Mouse (Mus musculus) c-Kit-positive CD71-positive TER-119-positive erythroid progenitor cells, embryonic 14.5 days (primary cell): Measurements from ENCODE around the gene Kdm3a.

Experiments used
- DNase-seq: peaks from one replicate; pipeline ENCODE4 v3.0.0-alpha.2; 2013; ENCODE audit warnings: low spot score

Kdm3a gene

DNA sequence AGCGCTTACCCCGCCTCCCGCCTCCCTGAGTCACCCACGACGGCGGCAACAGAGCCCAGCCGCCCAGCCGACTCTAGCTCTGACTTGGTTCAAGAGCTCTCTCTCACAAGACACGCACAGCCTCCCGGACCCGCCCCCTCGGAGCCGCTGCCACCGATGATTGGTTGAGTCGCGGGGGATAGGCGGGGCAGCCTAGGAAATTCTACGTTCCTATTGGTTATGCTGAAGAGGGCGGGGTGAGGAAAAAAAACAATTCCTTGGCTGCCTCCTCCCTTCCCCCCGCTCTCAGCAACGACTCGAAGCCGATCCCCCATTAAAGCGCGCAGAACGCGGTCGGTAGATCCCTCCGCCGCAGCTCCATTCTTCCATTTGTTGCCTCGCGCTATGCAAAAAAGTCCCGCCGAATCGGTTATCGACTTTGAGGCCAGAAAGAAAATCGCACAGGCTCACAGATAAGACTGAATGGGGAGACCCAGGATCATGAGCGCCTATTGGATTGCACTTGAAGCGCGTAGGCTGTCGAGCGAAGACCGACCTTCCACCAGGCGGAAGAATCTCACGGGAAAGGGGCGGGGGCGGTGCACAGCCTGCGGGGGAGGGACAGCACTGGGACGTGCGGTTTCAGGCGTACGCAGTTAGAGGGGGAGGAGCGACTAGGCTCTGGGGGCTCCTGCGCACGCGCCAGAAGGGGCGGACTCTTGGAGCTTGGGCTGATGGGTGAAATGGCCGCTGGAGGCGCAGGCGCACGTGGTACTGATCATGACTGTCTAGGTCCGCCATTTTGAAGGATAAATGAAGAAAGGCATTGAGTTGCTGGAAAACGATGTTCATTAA lies at the start of gene Kdm3a:
Gene Kdm3a, minus strand, starts transcription at position 162 of the 834 bp plus-strand sequence.
- DNase-seq: peak; percentile 98

GRCm38 (mm10) chr6:71678891-71679290 lies 46.1 kb upstream of the Kdm3a start:
- no peak for DNase-seq

GRCm38 (mm10) chr6:71673166-71673565 lies 40.4 kb upstream of the Kdm3a start:
- peak; percentile 51 for DNase-seq

GRCm38 (mm10) chr6:71664511-71664910 lies 31.7 kb upstream of the Kdm3a start:
- DNase-seq: no peak

GRCm38 (mm10) chr6:71658290-71658689 lies 25.5 kb upstream of the Kdm3a start:
- peak; percentile 55 for DNase-seq

DNA sequence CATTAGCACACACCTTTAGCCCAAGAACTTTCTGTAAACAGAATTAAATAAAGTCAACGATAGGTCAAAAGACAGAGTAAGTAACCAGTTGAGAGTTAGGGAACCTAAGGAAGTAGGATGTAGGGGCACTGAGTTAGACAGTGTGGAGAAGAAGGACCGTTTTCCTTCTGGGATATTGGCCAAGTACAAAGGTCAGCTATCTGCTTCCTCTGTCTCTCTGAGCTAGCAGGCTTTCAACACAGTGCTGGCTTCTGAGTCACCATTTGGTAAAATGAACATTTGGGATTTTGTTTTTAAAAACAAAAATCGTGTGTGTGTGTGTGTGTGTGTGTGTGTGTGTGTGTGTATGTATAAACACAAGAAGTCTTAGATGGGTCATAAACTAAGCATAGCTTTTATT lies 23.0 kb upstream of the Kdm3a start:
- no peak for DNase-seq

- DNase-seq: no peak
Measured at GRCm38 (mm10) chr6:71651868-71652267, 19.1 kb upstream of the Kdm3a start.

GRCm38 (mm10) chr6:71632486-71632828 lies 333 bp downstream of the Kdm3a start:
- DNase-seq: no peak

DNA sequence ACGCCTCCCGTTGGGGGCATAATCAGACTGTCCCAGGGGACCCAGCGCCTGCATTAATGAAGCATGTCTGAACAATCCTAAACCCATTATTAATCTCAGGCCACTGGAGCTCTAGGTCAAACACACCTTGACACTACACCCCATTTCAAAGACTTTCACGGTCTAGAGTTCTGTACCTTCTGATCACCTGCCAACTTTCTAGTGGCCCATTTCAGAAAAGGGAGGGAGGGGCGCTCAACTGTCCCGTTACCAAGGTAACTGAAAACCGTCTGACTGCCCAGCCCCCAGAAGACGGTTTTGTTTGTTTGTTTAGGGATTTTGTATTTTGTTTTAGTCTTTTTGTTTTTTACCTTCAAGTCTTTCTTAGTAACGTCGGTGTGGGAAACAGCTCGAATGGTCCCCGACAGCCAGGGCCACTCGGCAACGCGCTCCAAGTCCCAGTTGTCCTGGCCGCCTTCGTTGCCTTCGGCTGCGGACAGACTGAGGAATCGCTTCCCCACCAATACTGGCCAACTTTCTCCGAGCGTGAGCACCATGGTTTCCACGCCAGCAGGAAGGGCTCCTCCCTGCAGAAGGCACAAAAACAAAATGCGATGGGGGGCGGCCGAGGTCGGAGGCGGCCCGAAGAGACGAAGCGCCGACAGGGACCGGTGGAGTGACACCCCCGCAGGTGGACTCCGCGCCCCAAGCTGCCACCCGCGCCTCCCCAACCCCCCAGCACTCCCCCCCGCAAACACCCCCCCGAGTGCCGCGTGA lies 906 bp downstream of the Kdm3a start:
- DNase-seq: no peak

GRCm38 (mm10) chr6:71631196-71631595 lies 1.6 kb downstream of the Kdm3a start:
- no peak for DNase-seq

DNA sequence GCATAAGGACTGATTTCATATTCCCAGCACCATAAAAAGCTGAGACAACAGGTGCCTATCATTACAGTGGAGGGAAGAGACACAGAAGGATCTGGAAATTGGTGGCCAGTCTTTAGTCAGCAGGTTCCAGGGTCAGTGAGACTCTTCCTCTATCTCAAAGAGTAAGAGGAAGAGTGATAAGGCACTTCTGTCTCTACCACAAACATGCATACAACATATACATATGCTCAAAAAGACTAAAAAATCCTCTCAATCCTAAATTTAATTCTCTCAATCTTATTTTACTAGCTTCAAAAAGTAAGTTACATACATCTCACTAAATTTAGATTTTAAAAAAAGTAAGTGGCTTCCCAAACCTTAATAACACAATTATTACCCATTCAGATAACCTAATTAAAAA lies 5.5 kb downstream of the Kdm3a start:
- no peak for DNase-seq

GRCm38 (mm10) chr6:71625984-71626383 lies 6.8 kb downstream of the Kdm3a start:
- no peak for DNase-seq

DNA sequence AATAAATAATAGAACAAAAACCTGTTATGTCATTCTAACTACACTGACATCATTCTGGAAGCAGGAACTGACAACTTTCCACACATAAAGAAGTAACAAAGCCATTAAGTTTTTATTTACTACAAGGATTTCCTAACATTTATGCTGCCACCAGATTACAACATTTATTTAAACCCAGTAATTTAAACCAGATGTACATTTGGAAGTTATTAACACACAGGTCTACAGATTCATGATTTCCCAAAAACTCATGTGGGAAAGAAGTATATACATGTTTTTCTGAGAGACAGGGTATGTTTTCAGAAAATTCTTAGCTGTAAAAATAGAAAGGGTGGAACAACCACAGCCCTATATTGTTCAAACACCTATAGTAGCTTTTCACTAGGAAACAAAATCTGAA lies 8.1 kb downstream of the Kdm3a start:
- no peak for DNase-seq

DNA sequence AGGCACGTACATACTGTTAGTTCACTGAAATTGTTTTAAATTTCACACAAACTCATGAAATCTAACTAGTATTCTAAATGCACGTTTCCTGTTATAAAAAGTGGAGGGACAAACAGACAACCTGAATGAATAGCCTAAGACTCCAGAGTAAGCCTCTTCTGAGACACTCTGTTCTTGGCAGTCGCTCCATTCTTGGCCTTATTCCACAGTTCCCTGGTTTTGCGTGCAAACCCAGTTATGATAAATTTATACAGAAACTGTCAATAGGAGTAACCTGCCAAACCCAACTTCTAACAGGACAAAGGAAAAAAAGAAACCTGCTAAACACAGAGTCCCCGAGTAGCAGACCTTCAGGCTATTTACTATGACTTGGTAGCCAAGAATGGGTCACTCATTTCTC lies 10.8 kb downstream of the Kdm3a start:
- no peak for DNase-seq

DNA sequence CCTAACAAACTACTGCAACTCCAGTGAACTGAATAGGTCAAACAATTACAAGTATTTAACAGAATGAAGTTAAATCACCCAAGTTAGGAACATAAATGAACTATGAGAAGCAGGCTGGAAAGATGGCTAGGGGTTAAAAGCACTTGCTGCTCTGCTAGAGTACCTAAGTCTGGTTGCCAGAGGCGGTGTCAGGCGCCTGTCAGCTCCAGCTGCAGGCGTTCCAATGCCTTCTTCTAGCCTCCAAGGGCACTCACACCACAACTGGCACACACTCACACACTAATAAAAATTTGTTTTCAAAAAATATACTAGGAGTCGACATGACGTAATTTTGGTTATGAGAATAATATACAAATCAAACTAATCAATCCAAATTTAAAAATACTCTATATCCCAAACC lies 11.2 kb downstream of the Kdm3a start:
- DNase-seq: no peak

DNA sequence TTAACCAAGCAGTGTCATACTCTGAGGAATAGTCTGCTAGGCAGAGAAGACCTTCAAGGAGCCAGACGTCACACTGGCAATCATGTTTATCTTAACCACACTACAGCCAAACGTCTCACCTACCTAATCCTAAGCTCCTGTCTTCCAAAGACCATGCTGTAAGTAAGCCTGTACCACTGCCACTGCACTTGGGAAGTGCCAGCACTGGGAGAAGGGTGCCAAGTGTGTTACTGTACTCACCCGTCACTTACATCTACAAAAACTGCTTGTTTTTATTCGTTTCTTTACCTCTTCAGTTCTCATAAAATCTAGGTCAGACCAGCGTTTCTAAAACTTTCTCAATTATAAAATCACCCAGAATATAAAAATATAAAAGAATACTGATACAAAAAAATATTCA lies 15.8 kb downstream of the Kdm3a start:
- no peak for DNase-seq

GRCm38 (mm10) chr6:71613225-71613624 lies 19.6 kb downstream of the Kdm3a start:
- DNase-seq: no peak

DNA sequence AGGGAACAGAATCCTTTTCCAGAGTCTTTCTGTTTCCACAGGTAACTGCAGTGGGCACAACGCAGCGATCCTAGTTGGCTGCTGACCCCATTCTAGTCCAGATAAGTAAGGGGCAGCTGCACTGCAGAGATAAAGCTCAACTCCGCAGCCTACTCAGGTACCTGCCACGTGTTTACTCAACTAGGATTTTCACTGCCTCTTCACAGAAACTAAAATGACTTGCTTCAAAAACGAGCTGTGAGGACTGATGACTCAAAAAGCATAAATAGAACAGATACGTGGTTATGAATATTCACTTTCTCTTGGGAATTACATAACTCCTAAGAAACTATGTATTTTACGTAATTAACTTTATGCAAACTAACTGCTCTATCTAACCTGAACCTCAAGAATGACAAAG lies 22.8 kb downstream of the Kdm3a start:
- peak; percentile 53 for DNase-seq

DNA sequence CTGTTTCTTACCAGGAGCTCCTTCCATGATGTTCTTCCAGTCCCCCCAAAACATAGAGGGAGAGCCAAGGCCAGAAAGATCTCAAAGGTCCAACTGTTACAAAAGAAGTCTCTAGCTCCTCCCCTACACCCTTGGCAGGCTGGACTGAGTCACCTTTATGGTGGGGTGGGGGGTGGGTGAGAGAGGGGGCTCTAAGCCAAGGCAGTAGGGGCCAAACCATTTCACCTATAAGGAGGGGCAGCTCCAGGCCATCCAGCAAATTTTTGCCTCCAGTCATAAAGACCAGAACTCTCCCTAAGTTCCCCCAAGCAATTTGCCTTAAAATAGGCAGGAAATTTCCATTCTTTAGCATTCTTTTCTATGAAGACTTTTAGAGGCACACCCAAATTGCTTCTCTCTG lies 23.8 kb downstream of the Kdm3a start:
- no peak for DNase-seq

- DNase-seq: no peak
Measured at GRCm38 (mm10) chr6:71607756-71608155, 25.0 kb downstream of the Kdm3a start.

- no peak for DNase-seq
Measured at GRCm38 (mm10) chr6:71590154-71590553, 42.6 kb downstream of the Kdm3a start.

DNA sequence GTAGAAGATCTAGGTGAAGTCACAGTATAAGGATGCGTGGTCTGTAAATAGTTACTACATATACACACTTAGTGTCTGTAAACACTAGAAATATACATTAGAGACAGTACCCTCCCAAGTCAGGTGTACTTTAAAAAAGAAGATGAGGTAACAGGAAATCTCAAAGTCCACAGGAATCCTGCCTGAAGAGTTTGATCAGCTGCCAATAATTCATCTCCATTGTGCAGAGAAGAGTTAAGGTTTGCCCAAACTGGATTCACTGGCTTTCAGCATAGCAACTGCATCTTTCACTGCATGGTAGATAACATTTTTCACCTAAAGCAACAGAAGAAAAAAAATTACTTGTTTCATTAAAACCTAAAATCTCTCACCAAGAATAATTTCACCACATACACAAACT lies 43.4 kb downstream of the Kdm3a start:
- DNase-seq: no peak

DNA sequence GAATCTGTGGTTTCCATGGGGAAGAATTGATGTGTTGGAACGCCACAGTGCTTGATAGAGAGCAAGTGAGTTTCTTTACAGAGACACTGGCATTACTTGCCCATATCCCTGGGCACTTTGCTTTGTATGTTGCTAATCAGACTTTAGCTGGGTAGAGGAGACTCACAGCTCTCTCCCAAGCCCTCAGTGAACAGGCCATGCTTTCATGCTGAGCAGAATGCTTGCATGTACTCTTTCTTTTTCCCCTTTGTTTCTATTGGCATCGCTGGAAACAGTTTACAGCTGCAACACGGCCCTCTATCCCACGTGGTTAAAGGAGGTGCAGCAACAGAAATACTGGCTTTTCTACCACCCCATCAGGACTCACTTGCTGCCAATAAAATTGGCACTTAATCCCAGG lies 49.6 kb downstream of the Kdm3a start:
- DNase-seq: no peak

- DNase-seq: no peak
Measured at GRCm38 (mm10) chr6:71579478-71579877, 53.3 kb downstream of the Kdm3a start.
